Mouse (Mus musculus): ENCODE results near the gene Stk36.

Stk36 gene

DNA sequence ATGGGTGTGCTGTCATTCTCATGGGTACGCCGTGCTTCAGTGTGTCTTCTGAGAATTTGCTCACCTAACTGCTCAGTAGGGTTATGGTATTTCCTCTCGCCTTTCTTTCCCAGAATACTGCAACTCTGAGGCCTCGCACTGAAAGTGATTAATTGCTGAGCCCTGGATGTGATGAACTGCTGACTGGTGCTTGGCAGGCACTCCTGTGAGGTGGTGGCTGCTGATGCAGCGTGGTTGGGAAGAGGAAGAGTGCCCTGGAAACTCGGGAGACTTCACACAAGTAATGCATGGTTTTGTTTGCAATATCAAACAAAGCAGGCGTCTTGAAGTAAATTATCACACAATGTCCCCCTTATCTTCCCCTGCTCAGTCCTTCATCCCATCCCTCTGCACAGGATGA is 71.5 kb downstream of the Stk36 start:
- DNase-seq = no peak

DNA sequence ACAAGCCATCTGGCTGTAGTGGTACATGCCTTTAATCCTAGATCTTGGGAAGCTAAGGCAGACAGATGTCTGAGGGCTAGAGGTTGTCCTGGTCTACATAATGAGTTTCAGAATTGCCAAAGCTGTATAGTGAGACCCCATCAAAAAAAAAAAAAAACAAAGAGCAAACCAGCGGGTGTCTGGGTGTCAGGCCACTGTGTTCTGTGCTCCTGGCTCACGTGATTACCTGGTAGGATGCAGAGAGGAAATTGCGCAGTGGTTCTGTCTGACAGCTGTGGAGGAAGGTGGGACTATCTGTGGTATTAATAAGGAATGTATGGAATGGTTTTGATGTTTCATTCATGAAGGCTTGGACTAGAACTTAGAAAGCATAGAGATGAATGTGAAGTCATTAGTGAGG is 75.6 kb downstream of the Stk36 start:
- DNase-seq = no peak

DNA sequence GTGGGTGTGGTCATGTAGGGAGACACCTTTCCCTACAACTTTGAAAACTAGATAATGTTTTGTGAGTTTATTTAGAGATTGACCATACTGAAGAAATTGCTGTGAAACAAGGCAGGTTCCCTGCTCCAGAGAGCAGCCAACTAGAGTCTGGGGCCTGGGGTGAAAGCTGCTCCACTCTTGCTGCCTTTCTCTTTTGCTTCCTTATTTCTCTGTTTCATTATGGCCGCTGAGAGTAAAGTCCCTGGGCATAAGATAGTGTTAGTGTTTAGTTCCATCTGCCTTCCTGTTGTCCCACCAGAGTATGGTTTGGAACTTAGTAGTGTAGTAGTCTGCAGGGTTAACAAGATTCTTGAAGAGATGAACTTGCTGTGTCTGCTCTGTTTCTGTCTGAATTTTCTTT is 76.6 kb downstream of the Stk36 start:
- no peak for DNase-seq

All from cerebellum, postnatal 25 days (tissue).